10 mouse cellular contexts compared by ENCODE assay signal in the genomic region with DNA sequence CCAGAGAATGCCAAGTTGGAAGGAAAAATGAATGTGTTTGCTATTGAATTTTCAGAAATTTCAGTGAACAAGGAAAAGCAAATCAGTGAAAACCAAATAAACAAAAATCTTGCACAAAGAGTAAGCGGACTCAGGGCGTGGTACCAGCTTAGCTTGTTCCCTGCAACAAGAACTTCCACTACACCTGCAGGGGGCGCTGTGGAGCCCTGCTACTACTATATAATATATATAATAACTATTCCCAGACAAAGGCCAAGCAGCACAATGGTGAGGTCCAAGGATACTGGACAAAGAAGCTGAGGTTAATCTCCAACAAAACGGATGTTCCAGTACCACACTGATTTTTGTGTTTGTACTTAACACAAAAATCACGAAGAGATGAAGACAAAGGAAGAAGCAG. TPM values are rescaled to one million over a fixed set of nuclear protein-coding genes. Genes with fewer than 3 reads are reported as not detected.
DNase-seq lines count a peak whose midpoint lies in the region; ATAC-seq lines count a peak whose summit lies in the region.
"Had no signal": no experiment of that assay in that cellular context is flagged by ENCODE, and none has a peak within 500 bp of the region (broad histone marks: within the 10 kb centered on the region; RNA-seq: fewer than 3 reads in every experiment).

No protein-coding gene starts in this region.

- 71% methylated on average over 5 of the region's 5 CpGs for WGBS in hindbrain, embryonic 11.5 days
- 74% methylated on average over 5 of the region's 5 CpGs for WGBS in hindbrain, embryonic 12.5 days
- WGBS in embryonic facial prominence, embryonic 11.5 days, result 74% methylated on average over 5 of the region's 5 CpGs

- no peak overlapping the region for H3K9ac ChIP-seq in hindbrain, embryonic 11.5 days (ENCODE audit: low read depth, low read length)
- H3K9ac ChIP-seq in hindbrain, embryonic 12.5 days, result no peak overlapping the region
- no peak overlapping the region for H3K9ac ChIP-seq in embryonic facial prominence, embryonic 11.5 days (replicated peaks; ENCODE audit: low read length)
- H3K9ac ChIP-seq: embryonic facial prominence, embryonic 13.5 days; liver, embryonic 13.5 days had no signal

- intact Hi-C loops in left cerebral cortex, postnatal 4 days (cut with DNase I), result no loop called here

- no peaks in the 10 kb centered on the region for H3K9me3 ChIP-seq in hindbrain, embryonic 11.5 days (ENCODE audit: control insufficient read depth, low read length)
- H3K9me3 ChIP-seq in hindbrain, embryonic 12.5 days (replicated peaks), result no peaks in the 10 kb centered on the region
- no peaks in the 10 kb centered on the region for H3K9me3 ChIP-seq in embryonic facial prominence, embryonic 11.5 days (replicated peaks; ENCODE audit: control insufficient read depth, low read length)
- H3K9me3 ChIP-seq: embryonic facial prominence, embryonic 13.5 days; liver, embryonic 13.5 days had no signal

- H3K4me3 ChIP-seq in hindbrain, embryonic 11.5 days (ENCODE audit: low read depth, low read length), result no peak overlapping the region
- H3K4me3 ChIP-seq in hindbrain, embryonic 12.5 days, result no peak overlapping the region
- H3K4me3 ChIP-seq in embryonic facial prominence, embryonic 11.5 days (ENCODE audit: low read depth, low read length), result no peak overlapping the region
- H3K4me3 ChIP-seq: embryonic facial prominence, embryonic 13.5 days; liver, embryonic 13.5 days had no signal

- peaks cover 14% of the 10 kb centered on the region for H3K36me3 ChIP-seq in hindbrain, embryonic 11.5 days (ENCODE audit: control insufficient read depth, insufficient read depth, low read length)
- H3K36me3 ChIP-seq in hindbrain, embryonic 12.5 days, result peaks cover 88% of the 10 kb centered on the region
- peaks cover 23% of the 10 kb centered on the region for H3K36me3 ChIP-seq in embryonic facial prominence, embryonic 11.5 days (replicated peaks; ENCODE audit: control insufficient read depth, insufficient read depth, low read depth, low read length)

- H3K27me3 ChIP-seq in hindbrain, embryonic 11.5 days (ENCODE audit: control insufficient read depth, insufficient read depth, low read length), result no peaks in the 10 kb centered on the region
- no peaks in the 10 kb centered on the region for H3K27me3 ChIP-seq in hindbrain, embryonic 12.5 days
- H3K27me3 ChIP-seq in embryonic facial prominence, embryonic 11.5 days (ENCODE audit: control insufficient read depth, insufficient read depth, low read length), result no peaks in the 10 kb centered on the region
- H3K27me3 ChIP-seq: embryonic facial prominence, embryonic 13.5 days; liver, embryonic 13.5 days had no signal

- H3K27ac ChIP-seq in hindbrain, embryonic 11.5 days (ENCODE audit: low read depth, low read length), result no peak overlapping the region
- no peak overlapping the region for H3K27ac ChIP-seq in hindbrain, embryonic 12.5 days
- H3K27ac ChIP-seq in embryonic facial prominence, embryonic 11.5 days (replicated peaks; ENCODE audit: low read depth, low read length), result no peak overlapping the region
- H3K27ac ChIP-seq: liver, embryonic 13.5 days had no signal

- ATAC-seq in hindbrain, embryonic 11.5 days (ENCODE audit: low FRiP score), result no peak
- ATAC-seq in hindbrain, embryonic 12.5 days (ENCODE audit: low FRiP score), result no peak
- ATAC-seq in embryonic facial prominence, embryonic 11.5 days (replicated peaks; ENCODE audit: insufficient number of reproducible peaks, low FRiP score, low TSS enrichment, low read depth), result no peak
- ATAC-seq in inflammation-experienced regulatory T-cells, adult 6 months, result no peak

- H3K4me2 ChIP-seq in hindbrain, embryonic 11.5 days (replicated peaks; ENCODE audit: low read depth, low read length), result no peak overlapping the region
- no peak overlapping the region for H3K4me2 ChIP-seq in hindbrain, embryonic 12.5 days (replicated peaks)
- H3K4me2 ChIP-seq in embryonic facial prominence, embryonic 11.5 days (ENCODE audit: low read depth, low read length), result no peak overlapping the region
- H3K4me2 ChIP-seq: embryonic facial prominence, embryonic 13.5 days; liver, embryonic 13.5 days had no signal

- peak; percentile 73 for DNase-seq in hindbrain, embryonic 11.5 days (ENCODE audit: low spot score)
- DNase-seq in CD4-positive helper T cell, adult 2 months (ENCODE audit: low read depth, low spot score), result peak; percentile 36
- peak; percentile 45 for DNase-seq in adipocyte (ENCODE audit: low spot score)
- DNase-seq in embryonic facial prominence, embryonic 11.5 days (ENCODE audit: low spot score), result peak; percentile 78
- DNase-seq in left cerebral cortex, postnatal 4 days, result peak; percentile 73
- DNase-seq in retina, postnatal 1 day, result peak; percentile 70
- DNase-seq: liver, embryonic 13.5 days had no signal

- H3K4me1 ChIP-seq in hindbrain, embryonic 11.5 days (replicated peaks; ENCODE audit: control insufficient read depth, insufficient read depth, low read length), result 0 out of 2 replicates have a peak, but pooled peaks cover 2% of the 10 kb centered on the region
- H3K4me1 ChIP-seq in hindbrain, embryonic 12.5 days, result 0 out of 2 replicates have a peak, but pooled peaks cover 3% of the 10 kb centered on the region
- no peaks in the 10 kb centered on the region for H3K4me1 ChIP-seq in embryonic facial prominence, embryonic 11.5 days (ENCODE audit: control insufficient read depth, insufficient read depth, low read length)
- H3K4me1 ChIP-seq: liver, embryonic 13.5 days had no signal

RNA-seq across cellular contexts. Expression of a gene that starts 53.1 kb away (rescaled TPM):
- polyA plus RNA-seq in hindbrain, embryonic 11.5 days (2014; fragmentation: Nextera tagmentation; extraction: Ambion mirVana), result 53.3 and 58.9 TPM in 2 replicates
- 82.8 and 92.7 TPM in 2 replicates for polyA plus RNA-seq in hindbrain, embryonic 12.5 days (2016; fragmentation: Nextera tagmentation; extraction: Ambion mirVana)
- polyA plus RNA-seq in embryonic facial prominence, embryonic 11.5 days (2014; fragmentation: Nextera tagmentation; extraction: Ambion mirVana), result 54.2 and 54.5 TPM in 2 replicates
- 100 to 1,000 TPM; 122 to 134 TPM for total RNA-seq in left cerebral cortex, postnatal 4 days (2021)
- 10 to 100 TPM in 2 of 3 experiments, 1 to 10 TPM in 1; 9.1 to 18.5 (median 14.7) TPM for polyA plus RNA-seq in inflammation-experienced regulatory T-cells, adult 6 months (2017; shearing (Covaris generic))
